Mouse (Mus musculus): ENCODE data around the gene Mrtfa. TPM values are rescaled to one million over a fixed set of nuclear protein-coding genes. Genes with fewer than 3 reads are reported as not detected.

Gene Mrtfa
- polyA plus RNA-seq, 1 experiment from 2014 or later = 25.8 TPM

DNA sequence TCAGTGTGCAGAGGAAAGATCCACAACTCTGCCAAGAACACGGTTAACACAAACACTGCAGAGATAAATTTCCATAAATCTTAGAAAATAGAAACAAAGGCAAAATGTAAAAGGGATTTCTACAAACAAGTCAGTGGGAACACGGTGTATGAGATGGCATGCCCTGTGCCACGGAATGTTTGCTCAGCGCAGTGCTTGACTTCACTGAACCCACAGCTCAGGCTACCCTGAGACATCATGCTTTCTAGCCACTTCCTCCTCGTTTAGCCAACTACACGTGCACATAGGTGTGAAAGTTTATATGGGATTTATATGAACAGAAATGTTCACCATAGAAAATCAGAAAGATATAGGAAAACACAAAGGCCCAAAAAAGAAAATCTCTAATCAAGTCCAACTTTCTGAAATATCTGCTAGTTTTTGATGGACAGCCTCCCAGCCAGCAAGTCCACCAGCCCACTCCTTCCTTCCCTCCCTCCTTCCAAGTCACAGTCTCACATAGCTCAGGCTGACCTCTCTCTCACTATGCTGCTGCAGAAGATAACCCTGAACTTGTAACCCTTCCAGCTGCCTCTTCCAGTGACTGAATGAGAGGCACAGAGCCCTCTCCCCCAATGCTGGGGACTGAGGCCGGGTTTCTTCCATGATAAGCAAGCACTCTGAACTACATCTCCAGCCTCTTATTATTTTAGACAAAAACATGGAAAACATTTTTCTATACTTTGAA is 94.1 kb downstream of the Mrtfa start:
- Histone ChIP-seq H3K4me1 (peaks cover 15% of the 10 kb centered on the region; the same call in 1 of the 2 replicates), H3K4me3 (no peak overlapping the region), H3K27me3 (no peaks in the 10 kb centered on the region), H3K9ac (no peak overlapping the region), H3K4me2 (replicated peaks) (no peak overlapping the region), H3K36me3 (no peaks in the 10 kb centered on the region), H3K9me3 (no peaks in the 10 kb centered on the region), H3K27ac (no peak overlapping the region)
- no peak for ATAC-seq (ENCODE audit: low FRiP score, low read depth)
- 73% methylated on average over 7 of the region's 7 CpGs for WGBS

DNA sequence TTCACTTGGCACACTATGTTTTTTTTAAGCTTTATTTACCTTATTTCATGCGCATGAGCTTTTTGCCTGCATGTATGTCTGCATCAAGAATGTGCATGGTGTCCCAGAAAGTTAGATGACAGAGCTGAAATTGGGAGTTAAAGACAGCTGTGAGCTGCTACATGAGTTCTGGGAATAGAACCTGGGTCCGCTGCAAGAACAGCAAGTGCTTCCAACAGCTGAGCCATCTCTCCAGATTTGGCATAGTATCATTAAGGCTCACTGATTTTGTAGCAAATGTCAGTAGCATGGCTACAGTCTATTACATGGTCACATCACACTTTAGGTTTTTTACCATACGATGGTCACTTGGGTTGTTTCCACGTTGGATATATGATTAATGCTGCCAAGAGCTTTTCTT is 97.5 kb downstream of the Mrtfa start:
- H3K9ac ChIP-seq = no peak overlapping the region
- no peak for ATAC-seq (ENCODE audit: low FRiP score, low read depth)
- H3K4me2 ChIP-seq (replicated peaks) = no peak overlapping the region
- H3K4me1 ChIP-seq = peaks cover 15% of the 10 kb centered on the region; the same call in 1 of the 2 replicates
- H3K4me3 ChIP-seq = no peak overlapping the region
- 95% methylated on average over 4 of the region's 4 CpGs for WGBS
- no peaks in the 10 kb centered on the region for H3K36me3 ChIP-seq
- H3K9me3 ChIP-seq = no peaks in the 10 kb centered on the region
- H3K27me3 ChIP-seq = no peaks in the 10 kb centered on the region
- no peak overlapping the region for H3K27ac ChIP-seq

DNA sequence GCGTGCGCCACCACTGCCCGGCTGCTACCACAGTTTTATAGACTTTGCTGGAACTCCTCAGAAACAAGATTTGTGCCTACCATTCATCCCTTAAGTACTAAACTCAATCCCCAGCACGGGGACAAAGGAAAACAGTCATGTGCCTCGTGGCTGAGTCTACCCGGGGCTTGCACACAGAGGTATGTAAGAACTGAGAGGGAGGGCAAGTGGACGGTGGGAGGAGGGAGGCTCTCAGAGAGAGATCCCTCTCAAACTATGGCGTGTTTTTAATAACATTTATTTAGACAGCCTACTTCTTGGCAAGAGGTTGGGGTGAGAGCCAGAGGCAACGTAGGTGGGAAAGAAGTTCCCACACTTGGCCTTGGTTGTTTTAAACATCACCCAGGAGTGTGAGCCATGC is 98.8 kb downstream of the Mrtfa start:
- no peak for ATAC-seq (ENCODE audit: low FRiP score, low read depth)
- Histone ChIP-seq H3K4me2 (replicated peaks) (no peak overlapping the region), H3K9me3 (no peaks in the 10 kb centered on the region), H3K27me3 (no peaks in the 10 kb centered on the region), H3K4me1 (peaks cover 14% of the 10 kb centered on the region), H3K9ac (no peak overlapping the region), H3K36me3 (no peaks in the 10 kb centered on the region), H3K27ac (no peak overlapping the region), H3K4me3 (no peak overlapping the region)
- 69% methylated on average over 9 of the region's 9 CpGs for WGBS

DNA sequence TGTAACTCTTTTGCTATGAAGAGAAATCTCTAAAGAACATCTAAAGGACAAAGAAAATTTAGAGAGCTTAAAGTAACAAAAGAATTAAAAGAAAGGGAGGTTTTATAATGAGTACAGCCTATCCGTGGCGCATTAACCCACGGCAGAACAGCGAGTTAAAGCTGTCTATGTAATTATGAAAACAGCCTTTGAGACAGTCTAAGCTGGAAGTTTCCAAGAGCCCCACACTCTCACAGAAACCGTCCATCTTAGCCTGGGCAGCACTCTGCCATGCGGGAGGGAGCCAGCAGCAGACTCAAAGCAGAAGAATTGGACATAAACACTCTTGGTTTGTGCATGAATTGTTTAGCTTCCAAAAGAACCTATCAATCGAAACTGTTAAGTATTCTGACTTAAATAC is 103.0 kb downstream of the Mrtfa start:
- Histone ChIP-seq H3K9ac (no peak overlapping the region), H3K4me1 (peaks cover 29% of the 10 kb centered on the region), H3K27ac (no peak overlapping the region), H3K9me3 (no peaks in the 10 kb centered on the region), H3K4me2 (replicated peaks) (no peak overlapping the region), H3K4me3 (no peak overlapping the region), H3K36me3 (no peaks in the 10 kb centered on the region), H3K27me3 (no peaks in the 10 kb centered on the region)
- WGBS = 59% methylated on average over 7 of the region's 7 CpGs
- ATAC-seq (ENCODE audit: low FRiP score, low read depth) = no peak

DNA sequence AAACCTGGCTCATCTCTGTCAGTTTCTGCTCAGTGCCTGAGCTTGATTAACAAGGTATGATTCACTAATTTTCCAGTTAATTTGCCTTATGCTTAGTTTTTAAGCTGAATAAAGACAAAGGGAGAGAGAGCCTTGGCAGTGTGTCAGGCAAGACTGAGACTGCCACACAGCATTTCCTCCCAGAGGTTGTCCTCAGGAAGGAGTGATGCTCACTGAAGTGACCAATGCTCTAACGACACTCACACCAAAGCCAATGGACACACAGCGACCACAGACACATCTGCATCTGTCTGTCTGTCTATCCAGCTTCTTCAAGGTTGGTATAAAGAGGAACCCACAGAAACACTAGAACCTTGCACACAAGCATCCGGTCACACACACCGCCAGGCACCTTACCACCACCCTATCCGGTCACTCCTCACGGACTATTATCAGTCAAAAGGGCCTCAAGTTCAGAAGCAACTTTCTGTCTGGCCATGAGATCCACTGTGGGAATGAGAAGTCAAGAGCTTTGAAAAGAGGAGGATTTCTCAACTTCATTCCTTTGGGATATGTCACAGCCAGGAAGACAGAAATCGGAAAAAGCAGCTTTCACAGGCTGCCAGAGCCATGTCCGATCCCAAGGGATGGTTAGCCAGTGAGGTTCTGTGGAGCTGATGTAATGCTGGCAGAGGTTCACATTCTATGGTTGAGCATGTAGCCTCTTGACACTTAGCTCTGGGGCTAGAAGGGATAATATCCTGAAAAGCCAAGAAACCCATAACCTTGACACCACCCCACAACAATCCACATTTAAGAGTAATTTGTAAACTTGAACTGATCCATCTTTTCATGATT is 103.7 kb downstream of the Mrtfa start:
- no peak for ATAC-seq (ENCODE audit: low FRiP score, low read depth)
- Histone ChIP-seq H3K4me3 (no peak overlapping the region), H3K4me2 (replicated peaks) (no peak overlapping the region), H3K4me1 (peaks cover 23% of the 10 kb centered on the region), H3K36me3 (no peaks in the 10 kb centered on the region), H3K9me3 (no peaks in the 10 kb centered on the region), H3K27ac (no peak overlapping the region), H3K9ac (no peak overlapping the region), H3K27me3 (no peaks in the 10 kb centered on the region)
- WGBS = 87% methylated on average over 8 of the region's 8 CpGs

DNA sequence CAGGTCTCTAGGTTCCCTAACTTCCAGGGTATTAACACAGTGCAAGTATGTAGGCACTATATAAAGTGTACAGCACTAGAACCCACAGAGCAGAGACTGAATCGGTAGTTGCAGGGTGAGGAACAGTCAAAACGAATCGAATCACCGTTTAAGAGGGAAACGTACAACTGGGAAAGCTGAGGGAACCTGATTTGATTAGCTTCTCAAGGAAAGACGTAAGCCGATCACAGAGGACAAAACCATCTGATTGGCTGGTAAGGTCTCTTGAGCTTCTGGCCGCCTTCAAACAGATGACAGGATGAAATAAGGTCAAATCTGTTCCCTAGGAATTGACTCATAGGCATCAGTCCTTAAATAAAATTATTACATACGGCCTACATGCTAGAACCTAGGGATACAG is 106.7 kb downstream of the Mrtfa start:
- H3K9ac ChIP-seq = no peak overlapping the region
- WGBS = 64% methylated on average over 9 of the region's 9 CpGs

DNA sequence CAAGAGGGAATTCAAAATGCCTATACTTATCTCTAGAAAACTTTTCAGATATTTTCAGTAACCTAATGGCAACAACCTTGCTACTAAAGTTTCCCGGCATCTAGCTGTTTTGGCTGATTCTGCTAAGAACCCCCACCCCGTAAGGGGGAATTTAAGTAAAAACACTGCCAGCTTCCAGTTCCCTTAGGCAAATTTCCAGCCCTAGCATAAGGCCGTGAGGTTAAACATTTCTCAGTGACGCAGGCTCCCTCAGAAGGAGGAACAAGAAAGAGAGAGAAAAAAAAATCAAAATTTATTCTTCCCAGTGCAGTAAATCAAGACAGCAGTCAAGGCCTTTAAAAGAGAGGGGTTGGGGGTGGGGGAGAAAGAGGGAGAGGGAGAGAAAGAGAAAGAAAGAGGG is 107.3 kb downstream of the Mrtfa start:
- Histone ChIP-seq H3K4me1 (peaks cover 25% of the 10 kb centered on the region), H3K4me3 (no peak overlapping the region), H3K27me3 (no peaks in the 10 kb centered on the region), H3K36me3 (no peaks in the 10 kb centered on the region), H3K4me2 (replicated peaks) (0 out of 2 replicates have a peak overlapping the region, but pooled peaks have one; percentile 14), H3K9me3 (no peaks in the 10 kb centered on the region), H3K27ac (peak overlapping the region; percentile 69; the same call in 1 of the 2 replicates), H3K9ac (no peak overlapping the region)
- WGBS = 29% methylated on average over 4 of the region's 4 CpGs
- ATAC-seq (ENCODE audit: low FRiP score, low read depth) = no peak

More for the DNA sequence above, 106.7 kb downstream of the Mrtfa start:
- Histone ChIP-seq H3K4me3 (no peak overlapping the region), H3K27ac (peak overlapping the region; percentile 69; the same call in 1 of the 2 replicates), H3K27me3 (no peaks in the 10 kb centered on the region), H3K4me2 (replicated peaks) (0 out of 2 replicates have a peak overlapping the region, but pooled peaks have one; percentile 14), H3K9me3 (no peaks in the 10 kb centered on the region), H3K36me3 (no peaks in the 10 kb centered on the region), H3K4me1 (peaks cover 25% of the 10 kb centered on the region)
- ATAC-seq (ENCODE audit: low FRiP score, low read depth) = no peak

DNA sequence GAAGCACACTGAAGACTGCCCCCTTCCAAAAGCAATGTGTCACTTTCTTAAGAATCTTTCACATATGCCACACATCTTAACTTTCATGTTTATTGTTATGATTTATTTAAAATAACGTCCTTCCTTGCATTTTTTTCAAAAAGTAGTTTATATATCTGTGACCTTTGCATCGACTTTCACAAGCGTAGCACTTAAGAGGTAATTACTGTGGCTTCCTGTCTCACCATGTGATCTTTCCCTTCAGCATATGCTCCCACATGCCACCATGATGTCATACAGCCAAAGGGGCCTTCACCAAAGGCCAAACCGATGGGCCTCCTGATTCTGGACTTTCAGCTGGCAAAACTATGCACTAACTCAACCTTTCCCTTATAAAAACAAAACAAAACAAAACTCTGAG is 109.3 kb downstream of the Mrtfa start:
- Histone ChIP-seq H3K9me3 (no peaks in the 10 kb centered on the region), H3K27me3 (no peaks in the 10 kb centered on the region), H3K4me2 (replicated peaks) (no peak overlapping the region), H3K27ac (no peak overlapping the region), H3K4me1 (peaks cover 16% of the 10 kb centered on the region), H3K9ac (no peak overlapping the region), H3K4me3 (no peak overlapping the region), H3K36me3 (no peaks in the 10 kb centered on the region)
- 46% methylated on average over 4 of the region's 4 CpGs for WGBS
- no peak for ATAC-seq (ENCODE audit: low FRiP score, low read depth)

DNA sequence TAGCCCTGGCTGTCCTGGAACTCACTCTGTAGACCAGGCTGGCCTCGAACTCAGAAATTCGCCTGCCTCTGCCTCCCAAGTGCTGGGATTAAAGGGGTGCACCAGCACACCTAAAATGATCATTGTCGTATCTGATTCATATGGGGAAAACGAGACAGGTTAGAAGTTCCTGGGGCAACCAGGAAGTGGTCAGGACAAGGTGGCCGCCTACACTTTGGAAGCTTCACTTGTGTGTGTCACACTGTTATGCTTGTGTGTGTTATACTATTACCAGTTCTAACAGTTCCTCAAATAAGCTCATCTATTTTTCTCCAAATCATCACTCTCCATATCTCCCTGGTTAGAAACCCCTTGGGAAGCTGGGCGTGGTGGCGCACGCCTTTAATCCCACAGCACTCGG is 110.2 kb downstream of the Mrtfa start:
- 96% methylated on average over 9 of the region's 9 CpGs for WGBS
- Histone ChIP-seq H3K4me3 (no peak overlapping the region), H3K9me3 (no peaks in the 10 kb centered on the region), H3K27ac (no peak overlapping the region), H3K36me3 (no peaks in the 10 kb centered on the region), H3K27me3 (no peaks in the 10 kb centered on the region), H3K4me1 (peaks cover 16% of the 10 kb centered on the region), H3K4me2 (replicated peaks) (no peak overlapping the region), H3K9ac (no peak overlapping the region)
- ATAC-seq (ENCODE audit: low FRiP score, low read depth) = no peak

DNA sequence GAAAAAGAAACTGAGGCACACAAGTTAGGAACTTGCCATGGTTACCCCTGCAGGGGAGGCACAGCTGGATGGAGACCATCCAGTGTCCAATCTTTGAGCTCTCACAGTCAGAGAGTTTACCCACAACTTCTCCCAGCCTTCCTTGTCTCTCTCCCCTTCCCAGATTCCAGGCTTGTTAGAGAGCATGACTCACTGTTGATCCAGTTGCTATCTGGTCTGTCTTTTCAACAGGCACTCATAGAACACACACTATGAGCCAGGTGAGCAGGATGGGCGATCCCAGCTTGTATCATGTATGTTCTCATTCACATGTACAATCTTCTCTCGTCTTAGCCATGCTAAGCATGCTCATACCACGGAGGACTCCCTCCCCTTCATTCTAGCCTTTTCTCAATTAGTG is 111.3 kb downstream of the Mrtfa start:
- no peak overlapping the region for H3K4me3 ChIP-seq
- H3K9ac ChIP-seq = no peak overlapping the region
- peaks cover 17% of the 10 kb centered on the region for H3K4me1 ChIP-seq
- 93% methylated on average over 3 of the region's 3 CpGs for WGBS
- no peak overlapping the region for H3K4me2 ChIP-seq (replicated peaks)
- ATAC-seq (ENCODE audit: low FRiP score, low read depth) = no peak
- no peaks in the 10 kb centered on the region for H3K9me3 ChIP-seq
- H3K36me3 ChIP-seq = no peaks in the 10 kb centered on the region
- no peak overlapping the region for H3K27ac ChIP-seq
- no peaks in the 10 kb centered on the region for H3K27me3 ChIP-seq

DNA sequence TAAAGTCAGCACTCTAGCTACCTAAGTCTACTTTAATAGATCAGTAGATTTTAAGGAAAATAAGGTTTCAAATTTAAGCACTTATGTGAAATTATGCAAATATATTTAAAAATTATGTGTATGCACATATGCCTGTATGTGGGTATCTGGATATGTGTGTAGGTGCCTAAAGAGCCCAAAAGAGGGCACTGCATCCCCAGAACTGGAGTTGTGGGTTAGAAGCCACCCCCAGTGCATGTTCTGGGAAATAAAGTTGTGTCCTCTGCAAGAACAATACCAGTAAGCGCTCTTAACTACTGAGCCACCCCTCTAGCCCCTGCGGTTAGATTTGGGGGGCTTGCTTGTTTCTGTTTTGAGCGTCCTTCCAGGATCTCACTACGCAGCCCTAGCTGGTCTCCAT is 113.0 kb downstream of the Mrtfa start:
- WGBS = 95% methylated on average over 4 of the region's 4 CpGs
- no peaks in the 10 kb centered on the region for H3K27me3 ChIP-seq
- no peaks in the 10 kb centered on the region for H3K9me3 ChIP-seq
- no peak overlapping the region for H3K27ac ChIP-seq
- ATAC-seq (ENCODE audit: low FRiP score, low read depth) = no peak
- no peak overlapping the region for H3K9ac ChIP-seq
- no peak overlapping the region for H3K4me3 ChIP-seq
- no peaks in the 10 kb centered on the region for H3K36me3 ChIP-seq
- H3K4me2 ChIP-seq (replicated peaks) = no peak overlapping the region
- peaks cover 12% of the 10 kb centered on the region; the same call in 1 of the 2 replicates for H3K4me1 ChIP-seq

DNA sequence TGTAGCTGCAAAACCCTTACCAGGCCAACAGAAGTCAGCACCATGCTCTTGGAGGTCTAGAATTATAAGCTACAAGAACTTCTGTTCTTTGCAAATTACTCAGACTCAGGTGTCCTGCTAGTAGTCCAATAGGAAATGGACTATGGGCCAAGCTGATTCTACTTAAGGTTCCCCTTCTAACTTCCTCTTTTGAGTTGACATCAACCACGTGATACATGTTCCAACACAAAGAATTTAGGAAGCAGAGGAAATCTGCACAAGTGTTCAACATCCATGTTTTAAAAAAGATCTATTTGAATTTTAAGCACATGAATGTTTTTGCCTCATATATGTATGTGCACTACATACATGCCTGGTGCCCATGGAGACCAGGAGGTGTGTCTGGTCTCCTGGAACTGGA is 116.0 kb downstream of the Mrtfa start:
- Histone ChIP-seq H3K9ac (no peak overlapping the region), H3K4me2 (replicated peaks) (no peak overlapping the region), H3K27me3 (no peaks in the 10 kb centered on the region), H3K27ac (no peak overlapping the region), H3K36me3 (no peaks in the 10 kb centered on the region), H3K9me3 (no peaks in the 10 kb centered on the region), H3K4me1 (0 out of 2 replicates have a peak, but pooled peaks cover 7% of the 10 kb centered on the region), H3K4me3 (no peak overlapping the region)
- WGBS = 78% methylated on average over 1 of the region's 1 CpGs
- no peak for ATAC-seq (ENCODE audit: low FRiP score, low read depth)
